ENCODE assay signal across 8 mouse cellular contexts in genomic region chr14:73509765-73510423, GRCm38 (mm10). TPM values are rescaled to one million over a fixed set of nuclear protein-coding genes. Genes with fewer than 3 reads are reported as not detected.
DNase-seq lines count a peak whose midpoint lies in the region; ATAC-seq and TF ChIP-seq lines count a peak whose summit lies in the region.

Med4 (plus strand) TSS chr14:73510025.

- peaks cover 31% of the 10 kb centered on the region for H3K36me3 ChIP-seq in hindbrain, embryonic 10.5 days
- H3K36me3 ChIP-seq in lung, postnatal 0 days (ENCODE audit: insufficient read depth, low read length) = no peaks in the 10 kb centered on the region

- ATAC-seq in frontal cortex, adult (ENCODE audit: low TSS enrichment) = peak; percentile 98
- ATAC-seq in lung, postnatal 0 days = peak; percentile 92

- peak; percentile 96 for DNase-seq in MN1 (ENCODE audit: low spot score)
- peak; percentile 97 for DNase-seq in cerebellum, adult 9-10 months
- DNase-seq in hindbrain, embryonic 10.5 days (ENCODE audit: low spot score) = peak; percentile 96
- peak; percentile 93 for DNase-seq in layer of hippocampus, adult 9-11 months
- peak; percentile 98 for DNase-seq in lung, postnatal 0 days (ENCODE audit: low spot score)
- peak; percentile 96 for DNase-seq in ovary, postnatal 14 days (ENCODE audit: low spot score)
- DNase-seq in thymus, postnatal 14 days = peak; percentile 92

- peaks cover 13% of the 10 kb centered on the region for H3K4me1 ChIP-seq in hindbrain, embryonic 10.5 days (replicated peaks)
- peaks cover 6% of the 10 kb centered on the region; the same call in 1 of the 2 replicates for H3K4me1 ChIP-seq in lung, postnatal 0 days (ENCODE audit: insufficient read depth, low read depth, low read length)

- peak; percentile 71; the same call in 1 of the 2 replicates for TF ChIP-seq EP300 in lung, postnatal 0 days (IDR thresholded peaks at IDR 0.05)

- H3K9me3 ChIP-seq in hindbrain, embryonic 10.5 days = no peaks in the 10 kb centered on the region
- H3K9me3 ChIP-seq in lung, postnatal 0 days (ENCODE audit: low read length) = no peaks in the 10 kb centered on the region

- H3K27me3 ChIP-seq in hindbrain, embryonic 10.5 days (ENCODE audit: insufficient read depth, poor library complexity, severe bottlenecking) = no peaks in the 10 kb centered on the region
- H3K27me3 ChIP-seq in lung, postnatal 0 days (replicated peaks; ENCODE audit: insufficient read depth, low read length) = no peaks in the 10 kb centered on the region

- TF ChIP-seq CTCF in lung, postnatal 0 days (IDR thresholded peaks at IDR 0.05) = peak; percentile 100

- peak within 1 kb of the TSS; percentile 83 for H3K4me3 ChIP-seq in hindbrain, embryonic 10.5 days
- H3K4me3 ChIP-seq in lung, postnatal 0 days (ENCODE audit: low read depth, low read length) = peak within 1 kb of the TSS; percentile 97

- under 1% methylated on average over 41 of the region's 41 CpGs for WGBS in hindbrain, embryonic 10.5 days
- under 1% methylated on average over 39 of the region's 41 CpGs for WGBS in lung, postnatal 0 days

- H3K4me2 ChIP-seq in lung, postnatal 0 days (replicated peaks; ENCODE audit: low read depth, low read length) = peak within 1 kb of the TSS; percentile 81

- H3K27ac ChIP-seq in hindbrain, embryonic 10.5 days = peak within 1 kb of the TSS; percentile 88
- 0 out of 2 replicates have a peak within 1 kb of the TSS, but pooled peaks have one; percentile 43 for H3K27ac ChIP-seq in lung, postnatal 0 days (ENCODE audit: low read length)

- H3K9ac ChIP-seq in lung, postnatal 0 days (replicated peaks; ENCODE audit: low read depth) = peak within 1 kb of the TSS; percentile 83

RNA-seq across cellular contexts. Expression of gene Med4, which starts in this region (rescaled TPM):
- 89.3 and 104 TPM in 2 replicates for polyA plus RNA-seq in hindbrain, embryonic 10.5 days (2016; fragmentation: Nextera tagmentation; extraction: Ambion mirVana)
- polyA plus RNA-seq in lung, postnatal 0 days (2015; fragmentation: Nextera tagmentation; extraction: Ambion mirVana) = 52.8 and 56.1 TPM in 2 replicates

Comparison
In these comparisons a context has a peak if more than half of its experiments do, and no peak if none do; other contexts are left out.
1. Peak in every context shown above with its lines: DNase-seq, ATAC-seq, H3K4me3 ChIP-seq and H3K27ac ChIP-seq.